Mouse (Mus musculus): ENCODE measurements around the gene Syngr4.
"Not testable (repeated sequence)": the region's sequence is repeated elsewhere in the genome, so short reads cannot be mapped to it uniquely, and the experiment has no call there.

GRCm38 (mm10) chr7:45878278-45878677 is 18.2 kb downstream of the Syngr4 start, which contains the start of gene Grin2d:
- not testable (repeated sequence) for TF ChIP-seq EP300 (optimal IDR thresholded peaks at IDR 0.05); CTCF (IDR thresholded peaks at IDR 0.05; ENCODE audit: low read depth)
